Mouse (Mus musculus) kidney, adult 18-20 months (tissue): Measurements from ENCODE around the gene Rtkn2.

Experiments used
- DNase-seq: peaks from one replicate; pipeline ENCODE4 v3.0.0; 2021

Rtkn2 gene

DNA sequence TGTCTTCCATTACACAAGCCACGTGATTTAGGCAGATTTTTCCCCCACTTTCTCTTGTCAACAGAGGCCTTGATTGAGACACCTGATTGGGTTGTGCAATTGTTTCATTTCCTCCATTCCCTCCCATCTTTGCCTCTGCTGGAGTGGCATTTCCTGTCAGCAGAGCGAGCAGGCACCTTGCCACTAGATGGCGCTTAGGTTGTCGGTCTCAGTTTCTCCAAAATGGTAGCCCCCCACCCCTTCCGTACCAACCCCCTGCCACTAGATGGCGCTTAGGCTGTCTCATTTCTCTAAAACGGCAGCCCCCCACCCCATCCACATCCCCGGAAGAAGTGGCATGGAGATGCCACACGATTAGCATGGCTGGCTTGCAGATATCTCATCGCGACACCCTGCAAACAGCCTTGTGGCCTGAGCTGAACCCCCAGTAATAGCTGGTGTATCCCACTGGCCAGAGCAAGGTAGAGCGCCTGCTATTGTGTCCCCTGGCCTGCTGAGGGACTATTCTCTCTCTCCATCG lies 18.8 kb downstream of the Rtkn2 start:
- peak; percentile 29 for DNase-seq

GRCm38 (mm10) chr10:67999170-67999569 lies 19.8 kb downstream of the Rtkn2 start:
- DNase-seq, result no peak

GRCm38 (mm10) chr10:68001456-68001855 lies 22.1 kb downstream of the Rtkn2 start:
- DNase-seq, result no peak

DNA sequence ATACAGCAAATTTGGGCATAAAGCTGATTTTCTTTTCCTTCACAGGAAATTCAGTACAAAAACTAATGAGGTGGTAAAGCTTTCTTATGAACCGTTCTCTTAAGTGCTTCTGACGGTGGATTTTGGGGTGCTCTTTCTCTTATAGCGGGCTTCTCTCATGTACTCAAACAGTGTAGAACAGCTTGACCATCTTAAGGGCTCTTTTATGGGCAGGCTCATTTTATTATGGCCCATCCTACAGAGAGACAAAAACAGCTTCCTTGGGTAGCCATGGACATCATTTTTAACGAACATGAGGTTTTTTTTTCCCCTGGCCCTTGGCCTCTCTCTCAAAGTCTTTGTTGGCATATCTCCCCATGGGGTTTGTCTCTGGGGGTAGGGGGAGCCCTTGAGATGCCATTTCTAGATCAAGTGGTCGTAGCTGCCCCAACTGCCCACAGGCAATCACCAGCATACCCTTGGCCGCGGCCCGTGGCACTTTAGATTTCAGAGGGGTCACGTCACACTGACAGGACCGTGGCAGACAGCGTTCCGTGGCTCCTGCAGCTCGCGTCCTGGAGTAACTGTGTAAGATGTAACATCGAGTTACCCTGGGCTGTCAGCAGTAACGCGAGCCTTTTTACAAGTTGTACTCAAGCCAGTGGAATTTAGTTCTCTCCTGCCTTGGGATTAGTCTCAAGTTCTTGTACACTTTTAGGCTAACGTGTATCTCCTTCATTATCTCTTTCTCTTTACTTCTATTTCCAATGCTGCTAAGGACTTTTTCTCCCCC lies 24.5 kb downstream of the Rtkn2 start:
- no peak for DNase-seq

DNA sequence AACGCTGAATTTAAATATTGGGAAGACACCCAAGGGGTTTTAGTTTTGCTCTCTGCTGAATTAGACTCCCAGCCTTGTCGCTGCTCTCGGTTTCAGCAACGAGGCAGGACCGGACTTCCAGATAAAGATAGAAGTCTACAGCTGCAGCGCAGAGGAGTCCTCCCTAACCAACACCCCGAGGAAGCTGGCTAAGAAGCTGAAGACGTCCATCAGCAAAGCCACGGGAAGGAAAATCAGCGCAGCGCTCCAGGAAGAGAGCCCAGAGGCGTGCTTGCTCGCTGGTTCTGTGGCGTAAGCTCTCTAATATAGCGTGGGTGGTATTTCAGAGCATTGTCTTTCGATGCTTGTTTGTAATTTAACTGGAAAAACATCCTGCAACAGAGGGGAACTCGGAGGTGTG lies 26.0 kb downstream of the Rtkn2 start:
- no peak for DNase-seq

GRCm38 (mm10) chr10:68006491-68006890 lies 27.1 kb downstream of the Rtkn2 start:
- no peak for DNase-seq

DNA sequence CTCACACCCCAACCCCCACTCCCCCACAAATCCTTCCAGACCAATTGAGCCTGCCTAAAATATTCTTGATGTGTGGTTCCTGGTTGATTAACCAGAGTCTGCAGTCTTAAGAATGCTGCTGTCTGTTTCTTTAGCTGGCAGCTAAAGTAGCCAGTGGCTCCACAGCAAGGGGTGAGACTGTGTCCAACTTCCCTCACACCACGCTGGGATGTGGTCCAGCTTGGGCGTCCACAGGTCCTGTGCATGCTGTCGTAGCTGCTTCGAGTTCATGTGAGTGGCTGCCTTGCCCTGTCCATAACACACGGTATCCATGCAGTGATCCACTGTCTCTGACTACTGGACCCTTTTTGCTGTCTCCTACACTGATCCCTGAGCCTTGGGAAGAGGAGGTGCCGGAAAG lies 27.7 kb downstream of the Rtkn2 start:
- no peak for DNase-seq

DNA sequence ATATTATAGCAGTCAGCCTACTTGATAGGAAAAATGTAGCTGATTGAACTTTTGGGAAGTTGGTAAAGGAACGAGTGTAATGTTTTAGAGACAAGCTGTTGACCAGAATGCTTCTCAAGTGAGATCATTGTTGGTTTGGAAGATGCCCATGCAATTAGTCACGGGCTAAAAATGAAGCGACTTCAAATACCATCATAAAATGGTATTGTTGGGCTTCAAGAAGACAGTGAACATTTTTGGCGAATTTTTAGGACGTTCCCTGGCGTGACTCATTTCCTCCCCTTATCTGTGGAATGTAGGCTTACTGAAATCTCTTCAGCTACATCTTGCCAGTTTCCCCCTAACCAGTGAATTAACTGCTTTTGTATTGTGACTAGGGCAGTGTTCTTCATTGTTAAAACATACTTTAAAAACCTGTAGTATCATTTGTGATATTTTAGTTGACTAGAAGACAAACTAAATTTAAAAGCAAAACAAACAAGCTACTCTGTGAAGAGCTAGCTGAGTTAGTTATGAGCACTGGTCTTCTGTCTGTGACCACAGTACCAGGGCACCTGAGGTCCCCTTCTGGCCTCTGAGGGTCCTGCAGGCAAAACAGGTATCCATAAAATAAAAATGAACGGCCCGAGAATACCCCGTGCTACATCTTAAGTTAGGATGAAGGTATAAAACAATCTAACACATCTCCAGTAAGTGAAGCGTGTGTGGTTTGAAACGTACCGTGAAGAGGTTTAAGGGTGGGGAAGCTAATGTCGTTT lies 29.0 kb downstream of the Rtkn2 start:
- no peak for DNase-seq

DNA sequence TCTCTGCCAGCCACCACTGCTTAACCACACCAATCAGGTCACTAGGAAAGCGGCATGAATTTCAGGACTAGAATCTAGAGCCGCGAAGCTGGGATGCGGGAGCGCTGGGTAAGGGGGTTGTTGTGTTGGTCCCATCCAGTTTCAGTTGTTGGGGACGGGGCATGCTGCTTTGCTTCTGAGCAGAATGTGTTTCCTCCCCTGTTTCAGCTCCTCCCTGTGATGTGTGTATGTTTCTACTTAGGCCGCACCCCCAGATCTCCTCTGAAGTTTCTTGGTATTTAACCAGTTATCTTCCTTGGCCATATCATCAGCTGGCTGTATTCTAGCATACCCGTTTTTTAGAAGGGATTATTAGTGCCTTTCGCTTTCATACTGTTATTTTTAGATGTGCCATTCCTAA lies 29.9 kb downstream of the Rtkn2 start:
- DNase-seq, result no peak

DNA sequence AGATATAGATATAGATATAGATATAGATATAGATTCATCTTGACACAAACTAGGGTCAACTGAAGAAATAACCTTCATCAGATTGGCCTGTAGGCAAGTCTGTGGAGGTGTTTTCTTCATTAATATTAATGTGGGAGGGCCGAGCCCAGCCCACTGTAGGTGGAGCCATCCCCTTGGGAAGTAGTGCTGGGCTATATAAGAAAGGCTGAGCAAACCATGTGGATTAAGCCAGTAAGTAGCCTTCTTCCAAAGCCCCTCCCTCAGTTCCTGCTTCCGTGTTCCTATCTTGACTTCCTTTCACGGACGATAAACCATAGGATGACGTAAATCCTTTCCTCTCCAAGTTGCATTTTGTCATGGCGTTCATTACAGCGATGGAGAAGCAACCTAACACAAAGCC lies 30.5 kb downstream of the Rtkn2 start:
- no peak for DNase-seq

GRCm38 (mm10) chr10:68013137-68013536 lies 33.8 kb downstream of the Rtkn2 start:
- peak; percentile 18 for DNase-seq

DNA sequence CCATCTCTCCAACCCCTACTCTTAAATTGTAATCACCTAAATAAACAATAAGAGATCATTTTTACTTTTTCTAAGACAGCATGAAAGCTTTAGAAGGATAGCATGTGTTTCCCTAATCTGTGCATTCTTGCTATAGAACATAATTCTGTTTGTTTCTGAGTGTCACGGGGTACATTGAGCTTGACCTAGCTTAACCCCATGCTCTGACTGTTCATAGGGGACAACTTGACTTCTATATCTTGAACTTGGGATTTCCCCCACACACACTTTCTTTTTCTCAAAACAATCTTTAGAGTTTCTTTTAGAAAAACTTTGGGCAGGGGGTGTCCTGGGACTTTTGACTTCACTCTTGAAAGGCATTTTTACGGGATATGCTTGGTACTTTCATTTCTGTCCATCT lies 41.4 kb downstream of the Rtkn2 start:
- no peak for DNase-seq

GRCm38 (mm10) chr10:68025660-68026059 lies 46.3 kb downstream of the Rtkn2 start:
- no peak for DNase-seq

DNA sequence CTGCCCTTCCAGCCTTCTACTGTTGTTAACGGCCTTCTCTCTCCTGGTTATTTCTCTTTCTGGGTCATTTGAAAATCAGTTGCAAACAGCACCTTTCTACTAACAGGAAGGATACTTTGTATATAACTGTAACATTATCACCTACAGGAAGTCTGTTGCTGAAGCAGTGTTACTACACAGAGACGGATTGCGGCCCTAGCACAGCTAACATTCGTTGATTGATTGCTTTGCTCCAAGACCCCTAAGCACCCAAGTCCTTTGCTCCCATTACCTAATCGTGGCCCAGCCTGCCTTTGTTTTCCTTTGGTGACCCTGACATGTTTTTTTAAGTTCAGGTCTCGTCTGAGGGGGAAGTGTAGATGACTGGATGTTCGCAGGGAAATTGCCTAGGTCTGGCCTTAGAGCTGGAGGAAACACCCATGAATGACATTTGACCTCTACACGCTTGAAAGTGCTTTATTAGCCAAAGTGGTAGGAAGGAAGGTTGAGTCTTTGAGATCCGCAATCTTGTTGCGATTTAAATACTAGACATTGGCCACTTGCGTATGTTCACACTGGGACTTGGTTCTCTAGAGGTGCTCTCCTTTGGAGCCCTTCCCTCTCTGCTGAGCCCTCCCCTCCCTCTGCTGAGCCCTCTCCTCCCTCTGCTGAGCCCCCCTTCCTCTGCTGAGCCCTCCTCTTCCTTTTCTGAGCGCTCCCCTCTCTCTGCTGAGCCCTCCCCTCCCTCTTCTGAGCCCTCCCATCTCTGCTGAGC lies 49.1 kb downstream of the Rtkn2 start:
- DNase-seq, result no peak

DNA sequence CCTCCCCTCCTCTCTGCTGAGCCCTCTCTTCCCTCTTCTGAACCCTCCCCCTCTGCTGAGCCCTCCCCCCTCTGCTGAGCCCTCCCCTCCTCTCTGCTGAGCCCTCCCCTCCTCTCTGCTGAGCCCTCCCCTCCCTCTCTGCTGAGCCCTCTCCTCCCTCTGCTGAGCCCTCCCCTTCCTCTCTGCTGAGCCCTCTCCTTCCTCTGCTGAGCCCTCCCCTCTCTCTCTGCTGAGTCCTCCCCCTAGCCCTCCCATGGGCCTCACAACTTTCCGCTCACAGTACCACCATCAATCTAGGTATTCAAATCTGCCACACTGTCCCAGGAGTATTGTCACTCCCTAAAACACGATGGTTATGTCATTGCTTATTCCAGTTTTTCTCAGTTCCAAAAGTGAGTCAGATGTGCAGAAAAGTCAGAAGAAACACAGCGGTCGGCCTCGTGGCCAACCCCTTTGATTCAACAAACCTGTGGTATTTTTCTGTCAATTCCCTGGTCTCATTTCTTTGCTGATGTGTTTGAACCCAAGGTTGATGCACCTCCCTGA lies 49.8 kb downstream of the Rtkn2 start:
- DNase-seq, result no peak

DNA sequence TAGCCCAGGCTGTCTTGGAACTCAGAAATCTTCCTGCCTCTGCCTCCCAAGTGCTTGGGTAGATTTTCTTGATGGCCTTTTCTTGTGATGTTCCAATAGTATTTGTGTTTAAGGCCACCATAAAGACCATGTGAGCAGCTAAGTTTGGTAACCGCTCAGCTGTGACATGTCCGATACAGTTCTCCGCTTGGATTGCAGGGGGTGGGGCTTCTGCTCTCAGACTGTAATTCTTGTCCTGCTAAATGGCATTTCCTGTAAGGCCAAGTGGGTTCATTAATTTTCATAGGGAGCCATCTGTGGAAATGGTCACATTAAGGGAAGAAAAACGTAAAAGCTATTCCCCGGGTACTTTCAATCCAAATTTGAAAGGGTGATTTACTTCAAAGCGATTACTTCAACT lies 50.7 kb downstream of the Rtkn2 start:
- no peak for DNase-seq

DNA sequence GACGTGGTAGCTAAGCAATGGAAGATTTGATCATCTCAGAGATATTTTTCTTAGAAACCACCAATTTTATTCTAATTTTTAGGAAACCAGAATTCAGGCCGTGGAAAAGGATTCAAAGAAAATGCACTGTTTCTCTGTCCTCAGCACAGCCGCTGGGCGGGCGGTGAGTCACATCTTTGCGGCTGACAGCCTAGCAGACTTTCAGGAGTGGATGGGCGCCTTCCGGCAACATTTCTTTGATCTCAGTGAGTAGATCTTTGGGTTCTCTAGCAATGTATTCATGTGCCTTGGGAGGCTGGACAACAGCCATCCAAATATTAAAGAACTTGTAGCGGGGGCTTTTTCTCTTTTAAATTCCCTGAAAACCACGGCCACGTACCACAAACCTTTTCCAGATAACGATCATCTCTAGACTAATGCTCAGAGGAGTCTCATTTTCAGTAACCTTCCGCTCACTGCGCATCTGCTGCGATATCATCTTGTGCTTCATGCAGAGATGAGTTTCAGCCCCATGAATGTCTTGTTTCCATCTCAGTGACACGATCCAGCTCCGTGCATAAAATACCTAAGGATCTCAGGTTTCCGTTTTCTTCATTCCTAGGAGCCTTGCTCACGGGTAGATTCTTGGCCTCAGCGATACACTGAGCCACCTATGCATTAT lies 56.5 kb downstream of the Rtkn2 start:
- no peak for DNase-seq

DNA sequence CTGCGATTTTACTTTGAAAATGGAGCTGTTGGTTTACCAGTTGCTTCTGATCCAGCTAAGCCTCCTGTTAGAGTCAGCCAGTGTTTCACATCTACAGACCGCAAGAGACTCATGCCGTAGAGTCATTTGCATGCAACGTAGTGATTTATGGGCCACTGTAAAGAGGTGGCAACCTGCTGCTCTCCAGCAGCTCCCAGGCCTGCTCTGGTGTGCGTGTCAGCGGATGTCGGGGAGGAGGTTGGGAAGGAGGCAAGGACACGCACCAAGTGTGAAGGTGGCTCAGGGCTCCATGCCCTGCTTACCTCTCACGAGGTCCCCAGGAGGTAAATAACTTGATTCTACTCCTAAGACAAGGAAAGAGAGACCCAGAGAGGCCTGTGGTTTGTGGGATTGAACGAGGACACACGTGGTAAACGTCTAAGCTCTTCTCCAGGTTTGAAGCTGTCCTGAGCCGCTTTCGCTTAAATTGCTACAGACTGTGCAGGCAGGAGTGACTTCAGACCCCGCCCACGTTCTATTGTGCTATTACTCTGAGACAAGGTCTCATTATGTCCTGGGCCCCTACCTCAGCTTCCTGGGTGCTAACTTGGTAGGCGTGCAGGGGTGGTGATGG lies 57.1 kb downstream of the Rtkn2 start:
- no peak for DNase-seq

- no peak for DNase-seq
Measured at GRCm38 (mm10) chr10:68038997-68039624, 59.7 kb downstream of the Rtkn2 start.

GRCm38 (mm10) chr10:68039641-68040205 lies 60.4 kb downstream of the Rtkn2 start:
- DNase-seq, result no peak

GRCm38 (mm10) chr10:68040394-68040793 lies 61.0 kb downstream of the Rtkn2 start:
- no peak for DNase-seq
